Mouse (Mus musculus) bone marrow, adult 2 months (tissue): ENCODE results near the gene Lgals2.

ENCODE experiments used
- CTCF ChIP-seq: fragments of 200-500 bp; IDR thresholded peaks from 2 replicates; pipeline ENCODE4 v1.5.1; 2011; ENCODE audit warnings: low read length, control low read depth; ENCODE audit not compliant: control insufficient read depth, insufficient read depth
- POLR2A ChIP-seq: fragments of 200-500 bp; IDR thresholded peaks from 2 replicates; pipeline ENCODE4 v1.6.1; 2011; ENCODE audit warnings: low read depth, mild to moderate bottlenecking, control low read depth, low read length, borderline replicate concordance; ENCODE audit not compliant: control insufficient read depth

GRCm38 (mm10) chr15:78868826-78869233 lies 13.5 kb upstream of the Lgals2 start:
- no peak for TF ChIP-seq CTCF
- no peak for TF ChIP-seq POLR2A
